Mouse (Mus musculus) kidney, postnatal 25 days (tissue): ENCODE results near the gene Ddias.
"Not testable (repeated sequence)": the region's sequence is repeated elsewhere in the genome, so short reads cannot be mapped to it uniquely, and the experiment has no call there.

ENCODE experiments used
- DNase-seq, 2 experiments: peaks; one replicate each; pipeline ENCODE4 v3.0.0; 2021; ENCODE audit warnings: mixed read lengths in 2 of 2

Gene Ddias

DNA sequence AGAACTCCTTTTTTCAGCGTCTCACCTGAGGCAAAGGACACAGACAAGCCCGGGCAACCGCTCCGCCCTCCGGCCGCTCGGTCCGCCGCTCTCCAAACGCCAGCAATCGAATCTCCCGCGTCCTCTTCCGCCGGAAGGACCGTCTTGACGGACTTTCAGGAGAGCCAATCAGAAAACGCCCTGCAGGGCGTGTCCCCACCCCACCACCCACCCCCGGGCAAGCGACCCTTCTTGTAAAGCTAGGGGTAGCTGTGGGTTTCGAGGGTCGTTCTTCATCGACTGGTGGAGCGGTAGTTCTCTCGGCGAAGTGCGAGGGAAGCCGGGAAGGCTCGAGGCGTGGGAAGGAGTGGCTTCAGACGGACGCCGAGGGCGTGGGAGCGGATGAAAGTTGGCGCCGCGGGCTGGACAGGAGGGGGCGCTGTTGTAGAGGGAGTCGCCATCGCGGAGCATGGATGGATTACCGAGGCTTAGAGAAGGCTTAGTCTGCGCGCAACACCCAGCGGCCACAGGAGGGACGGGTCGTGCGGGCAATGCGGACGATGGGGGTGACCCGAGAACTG is at the start of gene Ddias, which contains the start of gene Prcp:
Gene Ddias (minus strand): TSS at position 132 of the 560 bp plus-strand sequence.
Gene Prcp (plus strand): TSS at position 355 of the 560 bp plus-strand sequence.
- peak; percentile 97 to 98 for DNase-seq

DNA sequence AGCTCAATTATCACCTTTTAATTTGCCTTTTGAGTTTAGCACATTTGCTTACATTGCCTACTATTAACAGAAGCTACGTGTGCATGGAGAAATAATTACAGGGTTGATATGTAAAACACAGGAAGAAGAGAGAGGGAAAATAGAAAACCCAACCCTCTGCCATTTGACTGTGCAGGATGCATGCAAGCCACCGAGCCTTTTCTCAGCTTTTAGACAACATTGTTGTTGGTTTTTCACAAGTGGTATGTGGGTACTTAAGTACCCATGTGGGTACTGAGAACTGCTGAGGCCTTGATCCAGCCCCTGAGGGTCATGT is 46.8 kb upstream of the Ddias start:
- DNase-seq = no peak

DNA sequence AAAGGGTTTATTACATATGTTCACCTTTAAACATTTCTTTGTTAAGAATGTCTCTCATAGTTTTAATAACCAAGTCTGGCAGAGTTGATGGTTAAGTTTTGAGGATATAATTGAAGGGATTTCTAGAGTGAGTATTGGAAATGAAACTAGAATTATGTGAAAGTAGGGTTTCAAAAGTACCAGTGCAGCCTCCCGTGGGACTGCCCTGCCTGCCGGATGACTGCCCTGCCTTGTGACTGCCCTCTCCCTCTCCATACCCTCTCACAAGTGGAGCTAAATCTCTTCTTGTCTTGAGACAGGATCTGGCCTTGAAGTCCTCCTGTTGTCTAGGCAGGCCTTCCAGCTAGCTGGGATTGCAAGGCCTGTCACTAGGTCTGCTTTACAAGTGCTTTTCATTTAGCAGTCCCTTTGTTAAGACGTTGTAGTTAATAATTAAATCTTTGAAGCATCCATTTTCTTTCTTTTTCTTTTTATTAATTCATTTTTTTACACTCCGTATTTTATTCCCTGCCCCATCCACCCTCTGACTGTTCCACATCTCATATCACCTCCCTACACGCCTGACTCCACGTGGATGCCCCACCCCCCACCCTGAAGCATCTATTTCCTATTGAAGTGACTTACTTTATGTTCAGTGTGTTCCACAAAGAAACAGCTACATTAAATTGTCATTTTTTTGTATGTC is 46.3 kb upstream of the Ddias start:
- DNase-seq = no peak

DNA sequence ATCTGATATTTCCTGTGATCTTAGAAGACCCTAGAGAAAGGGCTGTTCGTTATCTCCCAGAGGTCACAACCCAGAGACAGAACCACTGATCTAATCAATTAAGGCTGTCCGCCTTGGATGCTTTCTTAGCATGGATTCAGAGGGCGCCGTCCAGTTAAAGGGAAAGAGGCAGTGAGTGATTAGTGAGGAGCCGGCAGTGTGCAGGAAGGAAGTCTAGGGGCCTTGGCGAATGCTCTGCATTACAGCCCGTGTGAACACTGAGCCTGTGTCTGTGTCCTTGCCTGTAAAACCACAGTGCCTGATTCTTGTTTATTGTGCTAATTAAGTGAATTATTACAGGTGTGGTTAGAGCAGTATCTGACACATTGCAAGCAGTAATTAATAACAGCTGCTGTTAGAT is 30.2 kb upstream of the Ddias start:
- DNase-seq = not testable (repeated sequence)

DNA sequence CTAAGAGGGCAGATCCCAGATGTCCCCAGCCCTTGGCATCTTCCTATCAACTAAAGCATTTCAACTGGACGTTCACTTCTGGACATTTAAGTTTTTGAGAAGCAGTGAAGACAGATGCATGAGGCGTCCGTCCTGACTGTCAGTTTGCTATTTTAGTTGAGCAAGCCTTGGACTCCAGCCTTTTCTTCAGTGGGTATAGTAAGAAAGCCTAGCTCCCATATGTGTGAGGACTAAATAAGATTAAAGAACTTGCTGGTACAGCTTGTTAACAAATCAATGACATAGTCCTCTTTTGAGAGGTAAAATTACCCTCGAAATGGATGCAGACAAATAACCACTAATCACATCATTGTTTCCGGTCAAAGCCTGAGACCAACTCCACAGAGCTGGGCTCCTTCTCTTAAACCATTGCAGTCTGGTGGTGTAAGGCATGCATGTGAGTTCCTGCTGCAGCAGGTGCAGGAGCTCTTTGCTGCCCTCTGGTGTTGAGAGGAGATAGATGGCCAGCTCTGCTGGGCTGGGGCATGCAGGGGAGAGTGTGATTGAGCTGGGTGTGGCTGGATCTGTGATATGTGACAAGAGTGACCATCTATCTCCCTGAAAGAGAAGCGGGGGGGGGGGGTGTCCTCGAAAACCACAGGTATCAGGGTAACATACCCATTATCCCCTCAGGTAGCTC is 29.5 kb upstream of the Ddias start:
- DNase-seq = peak; percentile 77 to 79

DNA sequence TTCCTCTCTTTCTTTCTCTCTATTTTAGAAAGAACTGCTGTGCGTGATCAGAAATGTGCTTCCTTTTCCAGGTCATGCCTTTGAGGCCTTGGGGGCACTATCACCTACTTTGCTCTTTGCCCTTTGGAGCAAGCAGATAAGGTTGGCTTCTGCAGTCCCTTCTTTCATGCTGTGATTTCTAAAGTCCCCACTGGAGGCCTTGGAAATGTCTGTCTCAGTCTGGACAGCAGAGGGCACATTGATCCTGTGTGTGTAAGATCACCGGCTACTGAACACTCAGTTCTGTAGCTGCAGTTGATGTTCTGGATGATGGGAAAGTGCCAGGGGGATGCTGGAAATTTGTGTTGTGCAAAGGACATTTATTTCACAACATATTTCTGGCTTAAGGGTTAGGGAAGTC is 23.0 kb upstream of the Ddias start:
- DNase-seq = peak; percentile 11 to 36

DNA sequence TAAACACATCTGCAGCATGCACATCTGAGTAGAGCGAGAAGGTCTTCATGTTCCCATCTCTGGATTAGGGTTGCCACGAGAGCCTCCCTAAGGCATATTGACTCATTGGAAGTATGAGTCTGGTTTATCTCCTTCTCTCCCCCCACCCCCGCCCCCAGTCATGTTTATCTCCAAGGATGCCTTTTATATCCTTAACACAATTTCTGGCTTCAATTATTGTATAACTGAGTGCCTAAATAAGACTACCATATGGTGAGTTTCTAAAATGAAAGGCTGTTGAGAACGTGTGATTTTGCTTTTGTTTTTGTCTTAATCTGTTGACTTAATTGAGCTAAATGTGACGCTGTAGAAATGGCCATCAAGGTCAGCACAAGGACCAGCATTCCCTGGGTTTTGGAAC is 22.0 kb upstream of the Ddias start:
- no peak for DNase-seq

DNA sequence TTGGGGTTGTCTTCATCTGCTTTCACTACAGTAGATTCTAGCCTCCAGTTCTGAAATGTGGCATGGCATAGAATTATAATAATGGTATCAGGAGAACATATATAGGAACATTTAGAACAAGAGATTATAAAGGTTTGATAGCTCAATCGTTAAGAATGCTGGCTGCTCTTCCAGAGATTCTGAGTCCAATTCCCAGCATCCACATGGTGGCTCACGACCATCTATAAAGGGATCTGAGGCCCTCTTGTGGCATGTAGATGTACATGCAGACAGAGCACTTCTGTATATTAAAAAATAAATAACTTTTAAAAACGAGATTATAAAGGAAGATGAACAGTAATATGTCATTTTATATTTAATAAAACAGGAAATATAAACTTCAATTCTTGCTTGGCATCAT is 19.4 kb upstream of the Ddias start:
- no peak for DNase-seq

DNA sequence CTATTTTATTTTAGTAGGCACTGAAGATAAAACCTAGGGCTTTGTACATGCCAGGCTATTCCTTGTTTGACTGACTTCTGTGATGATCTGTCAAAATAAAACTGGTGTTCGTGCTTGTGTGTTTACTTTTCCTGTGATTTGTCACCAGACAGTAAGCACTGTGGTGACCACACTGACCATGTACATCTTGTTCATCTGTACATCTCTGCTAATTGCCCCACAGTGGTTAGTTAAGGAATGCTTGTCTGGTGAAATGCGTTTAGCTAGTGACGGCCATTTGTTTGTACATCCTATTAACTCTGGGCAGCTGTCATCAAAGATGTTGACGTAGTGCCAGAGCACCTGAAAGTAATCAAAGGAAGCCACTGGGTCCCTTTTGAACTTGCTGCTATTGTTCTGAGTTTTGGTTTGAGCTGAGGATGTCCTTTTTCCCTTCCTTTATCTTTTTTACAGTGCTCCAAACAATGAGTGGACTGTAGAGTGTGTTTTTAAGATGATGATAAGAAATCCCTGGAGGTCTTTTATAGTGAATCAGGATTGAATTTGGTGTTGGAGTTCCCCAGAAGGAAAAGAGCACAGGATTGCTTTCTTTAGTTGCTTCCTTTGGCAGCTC is 16.7 kb upstream of the Ddias start:
- no peak for DNase-seq

DNA sequence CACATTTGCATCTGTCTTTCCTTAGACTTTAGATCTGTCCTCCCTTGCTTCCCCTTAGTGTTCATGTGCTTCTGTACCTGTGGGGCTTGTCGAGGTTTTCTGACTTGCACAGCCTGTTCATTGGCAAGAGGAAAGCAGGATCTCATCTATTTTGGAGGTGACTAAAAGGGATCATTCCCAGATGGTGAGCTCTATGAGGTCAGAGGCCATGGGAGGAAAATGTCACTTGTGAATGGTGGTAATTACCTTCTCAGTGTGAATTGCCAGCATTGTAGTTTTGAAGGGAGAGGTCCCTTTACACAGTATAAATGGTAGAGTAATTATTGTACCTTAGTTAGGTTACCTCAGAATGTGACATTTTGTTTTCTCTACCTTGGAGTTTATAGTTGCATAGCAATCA is 16.2 kb upstream of the Ddias start:
- DNase-seq = no peak

DNA sequence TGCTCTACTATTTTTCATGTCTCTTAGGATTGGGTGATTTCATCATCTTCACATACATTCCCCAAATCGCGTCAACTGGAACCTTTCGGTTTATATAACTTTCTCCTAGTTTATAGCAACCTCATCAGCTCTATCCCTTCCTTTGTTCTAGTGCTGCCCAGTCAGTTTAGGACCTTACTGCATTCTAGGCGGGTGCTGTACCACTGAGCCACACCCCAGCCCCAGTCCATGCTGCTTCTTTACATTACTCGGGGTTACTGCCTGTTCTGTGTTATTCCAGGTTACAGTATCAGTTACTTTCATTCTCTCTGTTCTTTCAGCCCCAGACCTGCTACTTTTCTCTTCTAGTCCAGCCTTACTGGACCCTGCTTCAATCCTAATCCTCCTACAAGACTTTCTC is 13.2 kb upstream of the Ddias start:
- no peak for DNase-seq

DNA sequence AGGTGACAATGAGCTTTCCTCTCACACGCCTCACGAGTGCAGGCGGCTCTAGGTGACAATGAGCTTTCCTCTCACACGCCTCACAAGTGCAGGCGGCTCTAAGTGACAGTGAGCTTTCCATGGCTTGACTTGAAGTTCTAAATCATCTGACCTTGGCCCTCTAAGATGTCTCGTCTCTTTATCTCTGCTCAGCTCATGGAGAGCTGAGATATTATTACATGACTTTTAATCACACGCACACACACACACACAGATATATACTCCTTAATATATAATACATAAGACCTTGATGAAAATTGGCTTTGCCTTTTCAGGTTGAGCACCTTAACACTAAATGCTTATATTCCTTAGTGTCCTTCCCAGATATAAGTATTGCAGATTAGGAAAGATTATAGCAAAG is 12.8 kb upstream of the Ddias start:
- DNase-seq = no peak

DNA sequence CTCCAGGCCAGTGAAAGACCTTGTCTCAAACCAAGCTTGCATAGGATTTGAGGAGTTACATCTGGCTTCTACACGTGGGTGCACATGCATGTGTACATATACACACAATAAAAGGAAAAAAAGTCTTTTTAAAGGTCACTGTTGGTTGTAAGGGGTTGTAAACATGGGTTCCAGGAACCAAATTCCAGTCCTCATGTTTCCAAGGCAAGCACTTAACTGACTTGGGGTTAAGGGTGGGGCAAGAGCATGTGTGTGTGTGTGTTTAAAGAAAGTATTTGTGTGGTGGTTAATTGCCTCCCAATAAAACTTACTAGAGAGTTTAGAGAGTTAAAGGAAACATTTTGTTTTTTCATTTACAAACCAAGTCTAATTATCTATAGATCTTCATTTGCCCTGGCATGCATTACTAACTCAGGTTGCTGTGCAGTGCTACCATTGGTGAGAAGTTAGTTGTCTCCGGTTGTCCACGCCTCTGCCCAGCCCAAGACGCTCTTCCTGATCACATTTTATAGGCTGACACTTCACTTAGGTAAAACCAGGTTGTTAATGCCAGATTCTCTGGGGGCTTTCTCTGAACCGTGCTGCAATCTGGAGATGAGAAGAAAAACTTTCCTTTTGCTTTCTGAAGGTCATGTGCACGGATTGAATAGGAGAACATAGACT is 11.1 kb upstream of the Ddias start:
- DNase-seq = no peak

DNA sequence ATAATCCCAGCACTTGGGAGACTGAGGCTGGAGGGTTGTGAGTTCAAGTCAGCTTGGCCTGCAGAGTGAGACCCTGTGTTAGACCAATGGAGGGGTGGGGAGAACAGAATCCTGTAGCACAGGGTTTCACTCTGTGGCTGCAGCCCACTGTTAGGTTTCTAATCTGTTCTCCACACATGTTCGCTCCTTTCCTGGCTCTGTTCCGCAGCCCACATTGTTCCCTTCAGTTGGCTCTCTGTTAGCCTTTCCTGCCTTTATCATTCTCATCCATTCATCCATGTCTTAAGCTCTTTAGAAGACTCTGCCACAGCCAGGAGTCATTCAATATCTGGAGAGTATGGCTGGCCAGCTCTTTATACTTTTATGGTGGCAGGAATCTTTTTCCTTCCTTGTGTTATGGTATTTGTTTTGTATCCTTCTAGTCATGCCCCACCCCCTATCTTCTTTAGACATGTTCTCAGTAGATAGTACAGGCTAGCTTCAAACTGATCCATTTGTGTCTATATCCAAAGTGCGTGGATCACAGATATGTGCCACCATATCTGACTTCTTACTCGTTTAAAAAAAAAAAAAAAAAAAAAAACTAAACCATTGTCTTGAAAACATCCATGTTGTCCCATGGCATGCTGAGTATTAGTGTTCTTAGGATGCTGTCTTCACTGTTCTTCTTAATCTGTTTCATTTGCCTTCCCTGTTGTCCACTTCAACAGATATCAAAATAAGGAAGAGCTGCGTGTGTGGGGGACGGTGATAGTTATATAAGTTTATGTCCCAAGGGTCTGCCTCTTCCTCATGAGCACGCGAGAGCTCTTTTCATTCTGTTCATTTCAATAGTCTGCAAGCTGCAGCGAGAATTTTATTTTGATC is 10.0 kb upstream of the Ddias start:
- DNase-seq = no peak

DNA sequence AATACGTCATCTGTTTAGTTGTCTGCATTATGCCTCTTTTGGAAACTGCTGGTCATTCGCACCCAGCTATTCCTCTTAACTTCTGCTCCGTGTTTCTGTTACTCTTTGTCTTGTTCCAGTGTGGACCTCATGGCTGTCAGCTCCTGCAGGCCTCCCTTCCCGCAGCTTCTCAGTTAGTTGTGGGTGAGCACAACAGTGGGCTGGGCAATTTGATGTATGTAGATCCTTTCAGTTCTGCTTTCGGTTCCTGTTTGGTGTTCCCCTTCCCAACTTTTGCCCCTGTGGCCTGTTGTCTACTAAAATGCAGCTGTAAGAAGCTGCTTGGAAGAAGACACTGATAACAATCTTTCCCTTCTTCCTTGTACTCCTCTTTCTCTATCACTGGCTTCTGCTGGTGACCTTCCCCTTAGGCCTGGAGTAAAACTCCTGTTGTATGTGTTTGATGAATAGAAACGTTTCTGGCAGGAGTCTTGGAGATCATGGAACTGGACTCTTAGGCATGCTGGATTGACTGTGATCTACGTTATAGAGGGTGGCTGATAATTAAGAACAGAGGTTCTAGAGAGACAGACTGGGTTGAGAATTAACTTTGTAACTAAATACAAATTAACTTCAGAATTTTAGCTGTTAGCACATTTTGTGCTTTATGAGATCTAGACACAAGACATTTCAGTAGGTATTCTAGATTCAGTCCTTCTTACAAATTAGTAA is 4.7 kb upstream of the Ddias start:
- peak; percentile 10 to 39 for DNase-seq

DNA sequence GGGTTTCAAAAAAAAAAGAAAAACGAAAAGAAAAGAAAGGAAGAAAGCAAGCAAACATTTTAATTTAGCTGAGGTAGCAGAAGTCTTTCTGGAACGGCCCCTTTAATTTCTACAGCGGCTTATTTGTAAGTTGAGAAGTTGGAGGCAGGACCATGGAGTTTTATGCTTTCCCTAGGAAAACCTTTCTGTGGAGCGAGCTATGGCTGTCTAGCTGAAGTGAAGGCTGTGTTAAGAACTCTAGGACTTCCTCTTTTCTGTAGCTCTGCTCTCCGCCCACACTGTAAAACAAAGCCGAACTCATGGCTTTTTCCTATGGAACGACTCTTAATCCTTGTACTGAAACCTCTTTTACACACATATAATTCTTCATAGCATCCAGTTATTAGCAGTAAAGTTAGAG is 2.5 kb upstream of the Ddias start:
- peak in 1 of 2 experiments; percentile 9 for DNase-seq

DNA sequence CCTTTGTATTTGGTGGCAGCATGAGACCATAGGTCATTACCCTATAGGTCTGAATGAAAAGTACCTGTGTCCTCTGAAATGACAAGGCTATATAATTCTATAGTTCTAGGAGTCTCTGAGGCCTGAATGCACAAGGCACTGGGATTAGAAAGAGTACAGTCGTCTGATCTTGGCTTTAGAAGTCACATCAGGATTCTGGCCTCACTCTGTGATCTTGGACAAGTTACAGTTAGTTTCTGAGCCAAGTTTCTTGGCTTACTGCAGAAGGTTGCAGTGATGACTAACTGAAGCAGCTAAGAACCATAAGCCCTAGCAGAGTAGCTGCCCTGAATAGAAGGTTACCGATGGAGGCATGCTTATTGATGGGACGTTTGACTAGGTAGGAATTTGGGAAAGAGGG is 2.0 kb upstream of the Ddias start:
- peak in 1 of 2 experiments; percentile 14 for DNase-seq

DNA sequence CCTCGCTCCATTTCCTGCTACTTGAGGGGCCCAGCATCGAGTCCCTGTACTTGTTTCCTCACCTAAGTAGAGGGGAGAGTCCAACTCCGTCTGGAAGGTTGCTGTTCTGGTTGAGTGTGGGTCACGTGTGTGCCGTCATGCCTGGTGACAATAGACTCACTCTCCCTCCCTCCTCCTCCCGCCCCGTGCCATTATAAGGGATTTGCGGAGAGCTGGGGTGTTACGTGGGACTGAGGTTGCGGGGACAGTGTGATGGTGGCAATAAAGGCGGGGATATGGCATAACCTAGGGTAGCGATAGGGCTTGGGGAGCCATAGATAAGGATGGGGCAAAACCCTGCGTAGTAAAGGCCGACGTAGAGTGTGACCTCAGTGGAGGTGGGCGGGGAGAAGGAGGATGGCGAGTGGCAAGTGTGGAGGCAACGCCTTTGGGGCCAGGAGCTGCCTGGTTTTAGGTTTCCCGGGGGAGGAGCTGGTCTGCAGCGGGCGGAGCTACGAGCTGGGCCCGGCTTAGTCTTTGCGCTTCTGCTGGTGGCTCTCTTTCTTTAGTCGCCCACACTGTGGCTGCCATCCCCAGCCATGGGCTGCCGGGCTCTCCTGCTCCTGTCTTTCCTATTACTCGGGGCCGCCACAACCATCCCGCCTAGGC is 838 bp upstream of the Ddias start:
- DNase-seq = peak; percentile 90 to 95

DNA sequence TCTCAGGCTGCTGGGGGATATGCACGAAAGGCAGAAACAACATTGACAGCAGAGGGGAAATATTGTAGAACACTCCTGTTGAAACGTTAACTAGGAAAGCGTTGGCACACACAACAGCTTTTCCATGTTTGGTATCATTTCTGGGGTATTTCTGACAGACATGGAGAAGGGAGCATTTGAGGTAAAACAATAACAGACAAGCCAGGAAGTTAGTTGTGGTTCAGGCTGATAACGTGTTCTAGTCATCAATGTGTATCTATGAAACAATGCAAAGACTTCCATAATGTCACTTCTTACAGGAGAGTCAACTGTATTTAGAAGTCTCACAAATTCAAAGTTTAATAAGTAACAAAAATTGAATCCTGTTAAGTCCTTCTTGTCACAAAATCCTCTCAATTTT is 2.5 kb downstream of the Ddias start:
- DNase-seq = no peak

DNA sequence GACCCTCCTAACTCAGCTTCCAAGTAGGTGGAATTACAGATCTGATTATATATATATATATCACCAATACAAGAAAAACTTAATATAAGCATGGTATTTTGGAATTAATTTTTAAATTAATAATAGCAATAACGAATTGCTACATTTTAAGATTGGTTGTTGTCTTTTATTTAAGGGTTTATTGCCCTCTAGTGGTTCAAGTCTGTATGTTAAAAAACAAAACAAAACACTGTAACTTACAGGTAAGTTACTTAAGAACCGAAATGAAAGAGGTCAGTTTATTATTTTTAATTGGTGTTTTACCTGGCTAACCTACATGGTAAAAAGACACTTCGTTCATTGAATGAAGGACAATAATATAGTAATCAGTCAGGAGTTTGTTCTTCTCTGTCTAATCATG is 3.9 kb downstream of the Ddias start:
- DNase-seq = no peak

DNA sequence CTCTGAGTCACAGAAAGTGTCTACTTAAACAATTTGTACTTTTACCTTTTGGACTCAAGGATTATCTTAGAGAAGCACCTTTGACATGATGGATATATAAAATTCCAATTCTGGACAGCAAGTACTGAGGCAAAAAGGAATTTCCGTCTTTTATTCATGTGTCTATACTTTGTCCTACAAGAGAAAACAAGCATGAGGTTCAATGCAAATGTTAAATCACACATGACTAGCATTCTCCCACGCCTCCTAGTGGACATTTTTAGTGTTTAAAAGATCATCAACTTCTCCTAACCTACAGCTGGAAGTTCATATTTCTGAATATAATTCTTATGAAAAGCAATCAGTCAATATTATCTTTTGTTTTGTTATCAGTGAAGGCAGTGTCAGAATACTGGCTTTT is 7.5 kb downstream of the Ddias start:
- DNase-seq = peak in 1 of 2 experiments; percentile 12
